Mouse (Mus musculus) frontal cortex, postnatal 10 days (tissue): ENCODE results near the gene Dctn2.
"Not testable (repeated sequence)": the region's sequence is repeated elsewhere in the genome, so short reads cannot be mapped to it uniquely, and the experiment has no call there.

Source experiments
- DNase-seq, 2 experiments: peaks; one replicate each; pipeline ENCODE4 v3.0.0; 2022; ENCODE audit warnings: low spot score in 2 of 2, mixed read lengths in 1 of 2

Gene Dctn2

GRCm38 (mm10) chr10:127288800-127289572 lies 22.8 kb downstream of the Dctn2 start, which contains the start of gene Mbd6:
TSS of gene Mbd6 (minus strand) at chr10:127289018.
- DNase-seq = peak; percentile 79 to 82

- DNase-seq = peak in 1 of 2 experiments; percentile 50
These were observed 23.5 kb downstream of the Dctn2 start for GRCm38 (mm10) chr10:127289573-127290191.

- peak; percentile 99 to 100 for DNase-seq
These were observed 24.2 kb downstream of the Dctn2 start for GRCm38 (mm10) chr10:127290307-127290929.

- DNase-seq = peak in 1 of 2 experiments; percentile 45
These were observed 25.0 kb downstream of the Dctn2 start for GRCm38 (mm10) chr10:127290930-127291880.

- DNase-seq = no peak
These were observed 25.9 kb downstream of the Dctn2 start for GRCm38 (mm10) chr10:127291881-127292638.

GRCm38 (mm10) chr10:127292987-127293538 lies 26.9 kb downstream of the Dctn2 start:
- no peak for DNase-seq

GRCm38 (mm10) chr10:127293590-127294113 lies 27.5 kb downstream of the Dctn2 start:
- no peak for DNase-seq

GRCm38 (mm10) chr10:127294895-127295510 lies 28.8 kb downstream of the Dctn2 start:
- no peak for DNase-seq

GRCm38 (mm10) chr10:127295986-127296794 lies 30.0 kb downstream of the Dctn2 start:
- no peak for DNase-seq

- DNase-seq = no peak
These were observed 31.1 kb downstream of the Dctn2 start for GRCm38 (mm10) chr10:127297015-127297871.

GRCm38 (mm10) chr10:127300361-127300760 lies 34.2 kb downstream of the Dctn2 start:
- no peak for DNase-seq

GRCm38 (mm10) chr10:127303136-127303535 lies 37.0 kb downstream of the Dctn2 start:
- no peak for DNase-seq

- not testable (repeated sequence) for DNase-seq
These were observed 43.0 kb downstream of the Dctn2 start for GRCm38 (mm10) chr10:127309167-127309566.

GRCm38 (mm10) chr10:127310523-127311475 lies 44.6 kb downstream of the Dctn2 start:
- DNase-seq = no peak

- DNase-seq = peak; percentile 88 to 91
These were observed 45.5 kb downstream of the Dctn2 start, which contains the start of gene Mars for GRCm38 (mm10) chr10:127311476-127312355. TSS of gene Mars (minus strand) at chr10:127311786.

GRCm38 (mm10) chr10:127312356-127312676 lies 46.1 kb downstream of the Dctn2 start:
- DNase-seq = peak; percentile 48 to 75
